Mouse (Mus musculus): ENCODE results near the gene Selenop. TPM values are rescaled to one million over a fixed set of nuclear protein-coding genes. Genes with fewer than 3 reads are reported as not detected.
"Not testable (repeated sequence)": the region's sequence is repeated elsewhere in the genome, so short reads cannot be mapped to it uniquely, and the experiment has no call there.

Selenop gene
- 100 to 1,000 TPM in 1 of 2 experiments, 10 to 100 TPM in 1; 96.8 to 141 TPM for total RNA-seq (2021)
- long read RNA-seq, experiment 1, transcript Selenop-203 (5 exons, 2,085 nt), result major isoform, 83 of 94 reads
- long read RNA-seq, experiment 1, partial matches to known transcripts, result 6 of 94 reads
- long read RNA-seq, experiment 1, other reads (novel, unspliced or antisense), result 4 of 94 reads
- long read RNA-seq, experiment 2, transcript Selenop-203 (5 exons, 2,085 nt), result major isoform, 150 of 163 reads
- long read RNA-seq, experiment 2, partial matches to known transcripts, result 10 of 163 reads
- long read RNA-seq, experiment 2, other reads (novel, unspliced or antisense), result 3 of 163 reads

DNA sequence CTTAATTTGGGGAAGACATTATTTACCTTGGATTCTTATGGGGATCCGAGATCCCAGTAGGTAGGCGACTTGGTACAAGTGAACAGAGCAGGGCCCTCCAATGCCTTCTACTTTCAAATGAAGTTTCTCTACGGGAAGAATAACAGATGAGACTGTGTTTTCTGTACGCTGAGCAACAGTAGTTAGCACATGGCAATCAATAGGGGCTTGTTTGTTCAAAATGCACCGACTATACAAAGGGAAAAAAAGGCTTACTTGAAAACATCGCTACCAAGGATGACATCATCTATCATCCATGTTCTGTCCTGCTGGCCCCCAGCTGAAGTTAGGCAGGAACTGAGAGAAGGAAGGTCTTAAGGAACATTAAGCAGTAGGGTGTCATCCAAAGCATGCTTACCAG, at the start of gene Selenop:
Selenop (plus strand) TSS at position 301 of the 400 bp plus-strand sequence.
- DNase-seq, result no peak

- not testable (repeated sequence) for DNase-seq
Observed at GRCm38 (mm10) chr15:3218668-3219067, 49.7 kb upstream of the Selenop start.

DNA sequence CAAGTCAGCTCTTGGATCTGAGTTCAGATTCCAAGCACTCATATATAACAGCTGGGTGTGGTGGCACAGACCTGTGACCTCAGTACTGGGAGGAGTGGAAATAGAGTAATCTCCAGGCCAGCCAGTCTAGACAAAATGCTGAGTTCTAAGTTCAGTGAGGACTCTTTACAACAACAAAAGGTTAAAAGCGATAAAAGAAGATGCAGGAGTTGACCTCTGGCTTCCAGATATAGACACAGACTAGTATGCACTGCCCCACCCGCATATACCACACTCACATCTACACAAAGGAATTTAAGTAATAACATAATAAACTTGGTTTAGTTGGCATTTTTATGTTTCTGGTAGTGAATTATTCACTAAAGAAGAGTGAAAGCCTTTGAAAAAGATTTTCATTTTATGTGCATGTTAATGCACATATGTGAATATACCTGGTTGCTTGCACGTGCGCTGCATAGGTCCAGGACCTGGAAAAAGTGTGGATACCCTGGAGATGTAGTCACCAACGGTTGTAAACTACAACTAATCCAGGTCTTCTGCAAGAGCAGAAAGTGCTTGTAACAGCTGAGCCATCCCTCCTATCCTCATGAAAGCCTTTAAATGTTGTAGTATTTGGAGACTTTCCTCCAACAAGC, 45.4 kb upstream of the Selenop start:
- no peak for DNase-seq

- no peak for DNase-seq
Observed at GRCm38 (mm10) chr15:3226573-3226972, 41.8 kb upstream of the Selenop start.

GRCm38 (mm10) chr15:3228185-3228584, 40.2 kb upstream of the Selenop start:
- peak; percentile 27 for DNase-seq

DNA sequence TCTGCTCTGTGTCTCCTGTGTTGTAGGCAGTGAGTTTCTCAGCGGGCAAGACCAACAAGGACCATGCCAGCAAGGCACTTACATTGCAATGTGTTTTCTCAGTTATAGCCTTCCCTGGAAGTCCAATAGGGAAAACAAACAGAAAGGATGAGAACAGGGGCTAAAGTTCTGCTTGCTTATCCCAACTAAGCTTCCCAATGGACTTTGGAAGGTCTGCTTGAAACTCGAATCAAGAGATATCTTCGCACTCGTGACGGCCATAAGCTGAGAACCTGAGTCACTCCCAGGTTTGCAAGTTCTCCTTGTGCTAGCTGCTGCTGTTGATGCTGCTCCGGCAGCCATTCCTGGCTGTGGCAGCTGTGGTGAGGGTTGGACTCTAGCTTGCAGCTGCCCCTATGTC, 39.4 kb upstream of the Selenop start:
- DNase-seq, result no peak

DNA sequence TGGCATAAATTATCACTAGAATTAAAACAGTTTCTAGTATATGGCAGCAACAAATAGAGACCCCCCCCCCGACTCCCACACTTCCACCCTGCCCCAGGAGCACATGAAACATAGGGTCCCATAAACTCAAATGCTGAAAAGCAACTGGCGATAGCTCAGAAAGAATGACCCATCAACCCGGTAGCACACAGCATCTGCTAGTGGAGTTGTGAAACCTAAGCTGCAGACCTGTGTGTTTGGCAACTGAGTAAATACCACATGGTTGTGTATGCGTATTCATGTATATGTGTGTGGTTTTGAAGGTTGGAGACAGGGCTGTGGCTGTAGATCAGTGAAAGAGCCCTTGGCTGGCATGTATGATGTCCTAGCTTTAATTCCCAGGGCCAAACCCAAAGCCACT, 37.3 kb upstream of the Selenop start:
- DNase-seq, result no peak

DNA sequence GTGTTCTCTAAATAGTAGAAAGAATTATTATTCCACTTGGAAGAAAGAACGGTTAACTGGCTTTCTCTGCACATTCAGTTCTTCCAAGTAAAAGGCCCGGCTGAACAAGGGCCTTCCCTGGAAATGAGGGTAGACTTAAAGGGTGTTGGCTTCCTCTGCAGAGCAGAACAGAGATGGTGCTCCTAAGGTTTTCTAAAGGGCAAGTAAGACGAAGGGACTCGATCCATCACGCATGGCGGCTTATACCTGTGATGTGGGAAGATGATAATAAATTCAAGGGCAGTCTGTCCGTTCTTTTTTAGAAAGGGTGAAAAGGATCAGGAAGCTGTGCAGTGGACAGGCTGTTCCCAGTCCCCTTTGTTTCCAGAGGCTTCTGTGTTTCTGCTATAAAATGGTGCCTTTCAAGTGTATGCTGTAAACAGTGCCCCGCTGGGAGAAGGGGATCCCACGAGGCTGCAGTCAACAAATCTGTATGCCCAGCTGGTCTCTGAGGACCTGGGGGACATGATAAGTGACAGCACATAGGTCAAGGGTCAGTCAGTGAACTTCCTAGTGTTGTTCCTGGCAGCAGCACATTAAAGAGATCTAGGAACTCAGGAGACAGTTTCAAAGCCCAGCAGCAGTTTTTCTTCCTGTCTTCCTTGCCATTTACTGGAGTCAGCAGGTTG, 36.0 kb upstream of the Selenop start:
- peak; percentile 11 for DNase-seq

DNA sequence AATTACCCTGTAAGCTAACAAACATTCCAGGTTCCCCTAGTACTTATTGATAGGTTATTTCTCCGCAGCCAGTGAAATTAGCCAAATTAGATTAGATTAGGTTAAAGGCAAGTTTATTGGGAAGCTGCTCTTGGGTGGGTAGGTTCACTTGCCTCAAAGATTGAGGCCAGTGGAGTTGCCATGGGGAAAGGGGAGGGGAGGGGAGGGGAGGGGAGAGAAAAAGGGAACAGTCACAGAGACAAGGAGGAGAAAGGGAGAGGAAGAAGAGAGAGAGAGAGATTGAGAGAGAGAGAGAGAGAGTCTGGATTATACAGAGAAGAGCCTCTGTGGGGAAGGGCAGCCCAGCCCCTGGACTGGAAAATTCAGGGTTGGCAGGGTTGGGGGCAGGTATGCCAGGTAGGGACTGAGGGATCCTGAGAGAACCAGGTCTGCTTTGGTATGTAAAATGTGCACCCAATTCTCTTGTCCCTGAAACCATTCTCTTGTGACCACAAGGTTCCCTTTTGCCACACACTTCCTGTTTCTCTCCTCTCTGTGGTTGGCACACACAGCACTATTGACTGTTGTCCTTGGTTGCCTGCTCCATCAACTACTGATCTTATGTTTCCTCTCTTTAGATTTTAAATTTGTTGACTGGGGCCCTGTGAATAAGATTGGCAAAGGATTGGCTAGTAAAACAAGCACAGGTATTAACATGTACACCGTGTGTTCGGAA, 34.4 kb upstream of the Selenop start:
- DNase-seq, result no peak

GRCm38 (mm10) chr15:3236338-3236737, 32.0 kb upstream of the Selenop start:
- no peak for DNase-seq

DNA sequence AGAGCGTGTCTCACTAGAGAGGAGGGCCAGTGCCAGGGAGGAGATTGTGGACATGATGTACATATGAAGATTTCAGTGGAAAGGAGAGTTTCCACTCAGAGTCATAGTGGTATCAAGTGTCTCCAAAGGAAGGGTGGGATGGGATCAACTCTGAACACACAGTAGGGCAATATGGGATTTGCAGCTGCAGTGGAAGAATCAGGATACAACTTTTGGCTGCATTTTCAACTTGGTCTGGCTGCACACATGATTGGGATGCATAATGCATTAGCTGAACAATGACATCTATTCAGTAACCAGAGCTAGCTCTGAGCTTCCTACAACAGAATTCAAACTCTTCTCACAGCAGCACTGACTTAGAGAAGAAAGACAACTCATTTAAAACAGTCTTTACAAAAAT, 30.4 kb upstream of the Selenop start:
- DNase-seq, result no peak

- DNase-seq, result not testable (repeated sequence)
Observed at GRCm38 (mm10) chr15:3245036-3245435, 23.3 kb upstream of the Selenop start.

- no peak for DNase-seq
Observed at GRCm38 (mm10) chr15:3250620-3251019, 17.7 kb upstream of the Selenop start.

GRCm38 (mm10) chr15:3251031-3251717, 17.2 kb upstream of the Selenop start:
- DNase-seq, result no peak

DNA sequence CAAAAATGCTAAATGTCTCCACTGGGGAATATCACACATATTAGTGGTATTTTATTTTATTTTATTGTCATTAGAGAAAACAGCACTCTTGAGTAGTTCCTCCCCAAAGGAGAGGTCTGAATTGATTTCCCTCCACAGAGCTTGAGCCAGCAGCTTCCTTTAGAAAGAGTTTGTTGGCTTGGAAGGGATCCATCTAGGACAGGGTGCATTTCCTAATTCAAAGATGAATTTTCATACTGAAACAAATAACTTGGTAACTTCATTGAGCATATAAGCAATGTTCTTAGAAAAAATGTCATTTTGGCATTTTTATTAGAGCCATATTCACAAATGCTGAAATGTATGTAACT, 16.7 kb upstream of the Selenop start:
- DNase-seq, result no peak

DNA sequence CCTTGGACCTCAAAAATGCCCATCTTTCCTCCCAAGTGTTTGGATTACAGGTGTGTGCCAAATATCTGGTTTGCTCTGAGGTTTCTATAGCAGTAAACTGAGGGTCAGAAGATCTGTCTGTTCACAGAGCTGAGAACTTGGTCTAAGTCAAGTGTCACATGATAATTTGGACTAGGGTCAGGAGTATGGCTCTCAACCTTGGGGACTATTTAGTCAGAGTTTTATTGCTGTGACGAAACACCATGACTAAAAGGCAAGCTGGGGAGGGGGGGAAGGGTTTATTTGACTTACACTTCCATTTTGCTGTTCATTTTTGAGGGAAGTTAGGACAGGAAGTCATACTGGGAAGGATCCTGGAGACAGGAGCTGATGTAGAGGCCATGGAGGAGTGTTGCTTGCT, 9.3 kb upstream of the Selenop start:
- no peak for DNase-seq

DNA sequence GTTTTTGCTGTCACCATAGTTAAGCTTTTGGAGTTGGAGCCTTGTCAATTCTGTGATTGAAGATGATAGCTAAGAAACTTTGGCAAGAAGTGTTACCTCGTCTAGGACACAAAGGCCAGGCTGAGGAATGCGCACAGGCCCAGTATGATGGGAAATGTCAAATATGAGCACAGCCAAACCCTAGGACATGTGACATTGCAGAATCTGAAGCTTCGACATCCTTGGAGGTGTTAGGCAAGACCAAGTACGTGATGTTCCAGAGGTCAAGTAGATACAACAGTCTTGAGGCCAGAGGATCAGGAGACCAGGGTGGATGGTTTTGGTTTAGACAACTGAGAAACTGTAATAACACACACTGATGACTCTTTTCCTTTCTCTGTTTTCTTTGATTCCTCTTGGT, 8.0 kb upstream of the Selenop start:
- no peak for DNase-seq

GRCm38 (mm10) chr15:3262883-3263282, 5.5 kb upstream of the Selenop start:
- DNase-seq, result no peak

GRCm38 (mm10) chr15:3264293-3264692, 4.1 kb upstream of the Selenop start:
- DNase-seq, result no peak

DNA sequence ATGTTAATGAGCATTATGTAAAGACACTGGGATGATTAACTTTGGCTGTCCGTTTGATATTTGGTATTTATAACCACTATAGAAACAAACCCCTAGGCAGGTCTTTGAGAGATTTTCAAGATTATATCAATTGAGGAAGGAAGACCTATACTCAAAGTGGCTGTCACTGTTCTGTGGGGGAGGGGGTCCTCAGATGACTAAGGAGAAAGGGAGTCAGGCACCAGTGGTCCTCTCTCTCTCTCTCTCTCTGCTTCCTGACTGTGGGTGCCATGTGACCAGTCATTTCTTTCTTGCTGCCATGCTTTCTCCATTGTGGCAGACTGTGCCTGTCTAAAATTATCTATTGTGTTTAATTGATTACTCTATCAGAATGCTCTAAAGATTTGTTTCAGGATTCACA, 3.5 kb upstream of the Selenop start:
- no peak for DNase-seq

GRCm38 (mm10) chr15:3269496-3269895, 1.1 kb downstream of the Selenop start:
- no peak for DNase-seq

DNA sequence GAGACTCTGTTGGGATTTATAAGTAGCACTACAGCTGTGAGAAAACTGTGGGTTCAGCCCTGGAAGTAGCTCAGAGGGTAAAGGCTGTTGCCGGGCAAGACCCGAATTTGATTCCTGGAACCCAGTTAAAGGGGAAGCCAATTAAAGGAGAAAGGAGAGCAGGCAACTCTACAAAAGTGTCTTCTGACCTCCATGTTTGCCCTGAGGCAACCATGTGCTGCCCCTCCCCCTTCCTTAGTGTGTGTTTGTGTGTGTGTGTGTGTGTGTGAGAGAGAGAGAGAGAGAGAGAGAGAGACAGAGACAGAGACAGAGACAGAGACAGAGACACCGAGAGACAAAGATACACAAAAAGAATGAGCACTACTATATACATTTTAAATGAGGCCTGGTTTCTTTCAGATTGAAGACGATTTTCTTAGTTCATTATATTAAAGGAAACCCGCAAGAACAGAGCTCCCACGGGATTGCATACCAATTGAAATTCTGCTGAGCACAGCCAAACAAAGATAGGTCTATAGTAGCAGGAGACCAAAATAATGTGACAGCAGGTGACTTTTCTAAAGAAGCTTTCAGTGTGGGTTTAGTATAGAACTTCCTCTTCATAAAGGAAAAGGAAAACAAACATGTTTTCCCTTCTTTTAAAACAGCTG, 1.8 kb downstream of the Selenop start:
- no peak for DNase-seq
